Mouse (Mus musculus): Measurements from ENCODE around the gene Tmc3.

DNA sequence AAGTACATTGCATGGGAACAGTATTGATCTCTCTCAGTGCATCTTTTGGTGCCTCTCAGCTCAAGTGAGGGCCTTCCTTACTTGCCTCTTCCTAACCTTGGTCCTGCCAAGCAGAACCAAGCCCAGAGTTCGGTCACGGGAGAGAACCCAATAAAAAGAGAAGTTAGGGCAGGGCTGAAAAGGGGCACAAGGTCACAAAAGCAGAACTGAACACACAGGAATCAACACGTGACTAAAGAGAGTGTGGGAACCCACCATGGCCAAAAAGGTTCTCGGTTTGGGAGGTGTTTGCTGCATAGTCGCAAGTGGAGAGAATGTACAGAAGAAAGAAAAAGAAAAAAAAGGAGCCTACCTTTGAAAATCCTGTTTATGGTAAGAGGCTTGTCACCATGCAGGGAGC, 60.7 kb downstream of the Tmc3 start:
- TF ChIP-seq POLR2A (IDR thresholded peaks at IDR 0.05; ENCODE audit: insufficient read depth, low read length) (no peak), CTCF (IDR thresholded peaks at IDR 0.05; ENCODE audit: low read depth, low read length) (no peak), EP300 (IDR thresholded peaks at IDR 0.05; ENCODE audit: insufficient read depth, low read depth, low read length) (no peak)
